Mouse (Mus musculus) R1 (cell line): ENCODE data around the gene Mog.
"Not testable (repeated sequence)": the region's sequence is repeated elsewhere in the genome, so short reads cannot be mapped to it uniquely, and the experiment has no call there.

Experiments
- DNase-seq: peaks from one replicate; pipeline ENCODE4 v3.0.0-alpha.2; 2018; ENCODE audit warnings: low read depth, low spot score

The Mog gene

DNA sequence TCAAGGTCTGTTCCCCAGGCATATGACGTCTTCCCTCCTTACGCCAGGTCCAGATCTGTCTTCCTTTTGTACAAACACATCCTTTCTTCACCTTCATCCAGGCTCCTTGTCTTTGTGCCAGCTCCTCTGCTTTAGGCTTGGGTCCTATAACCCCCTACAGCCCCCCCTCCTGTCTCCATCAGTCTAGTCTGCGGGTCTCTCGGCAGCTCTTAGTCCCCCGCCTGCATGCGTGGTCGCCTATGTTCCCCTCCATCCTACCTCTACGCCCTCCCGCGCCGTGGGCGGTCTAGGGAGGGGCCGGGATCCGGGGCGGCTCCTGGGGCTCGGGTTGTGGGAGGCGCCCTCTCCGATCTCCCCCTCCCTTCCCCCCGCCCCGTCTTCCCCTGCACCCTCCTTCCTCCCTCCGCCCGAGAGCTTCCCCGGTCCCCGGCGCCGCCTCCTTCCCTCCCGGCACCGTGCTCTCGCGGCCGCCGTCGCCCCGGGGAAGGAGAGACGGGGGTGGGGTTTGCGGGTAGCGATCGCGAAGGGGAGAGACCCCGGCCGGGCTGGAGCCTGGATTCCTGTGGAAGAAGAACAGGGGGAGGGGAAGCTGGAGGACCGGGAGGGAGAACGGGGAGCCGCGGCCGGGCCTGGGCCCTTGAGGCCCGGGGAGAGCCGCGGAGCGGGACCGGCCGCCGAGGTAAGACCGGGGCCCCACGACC, 22.6 kb upstream of the Mog start, which contains the start of gene Gabbr1:
Gene Gabbr1 (plus strand): TSS at position 356 of the 701 bp plus-strand sequence.
- DNase-seq = peak; percentile 93

DNA sequence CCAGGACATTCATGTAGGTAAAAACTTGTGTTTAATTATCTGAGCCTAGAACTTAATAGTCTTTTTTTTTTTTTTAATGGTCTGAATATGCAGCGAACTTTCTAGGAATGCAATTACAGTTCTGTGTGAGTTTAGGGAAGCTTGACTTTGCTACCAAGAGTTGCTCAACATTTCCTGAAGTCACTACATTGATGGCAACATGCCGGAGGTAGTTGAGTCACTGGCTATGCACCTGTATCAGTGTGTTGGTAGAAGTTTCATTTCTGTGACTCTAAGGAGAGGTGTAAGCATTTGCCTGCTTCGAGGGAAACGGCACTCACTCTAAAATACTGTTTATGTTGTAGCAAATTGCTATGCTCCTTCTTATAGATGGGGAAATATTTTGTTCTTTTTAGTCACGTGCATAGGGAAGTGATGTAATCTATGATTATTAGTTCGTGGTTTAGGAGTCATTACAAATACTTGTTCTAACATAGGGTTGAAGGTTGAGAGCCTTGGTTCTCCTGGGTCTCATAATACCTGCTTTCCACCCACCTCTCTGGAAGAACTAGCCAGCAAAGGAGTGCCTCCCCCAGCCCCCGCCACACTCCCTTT, 21.6 kb upstream of the Mog start:
- no peak for DNase-seq

DNA sequence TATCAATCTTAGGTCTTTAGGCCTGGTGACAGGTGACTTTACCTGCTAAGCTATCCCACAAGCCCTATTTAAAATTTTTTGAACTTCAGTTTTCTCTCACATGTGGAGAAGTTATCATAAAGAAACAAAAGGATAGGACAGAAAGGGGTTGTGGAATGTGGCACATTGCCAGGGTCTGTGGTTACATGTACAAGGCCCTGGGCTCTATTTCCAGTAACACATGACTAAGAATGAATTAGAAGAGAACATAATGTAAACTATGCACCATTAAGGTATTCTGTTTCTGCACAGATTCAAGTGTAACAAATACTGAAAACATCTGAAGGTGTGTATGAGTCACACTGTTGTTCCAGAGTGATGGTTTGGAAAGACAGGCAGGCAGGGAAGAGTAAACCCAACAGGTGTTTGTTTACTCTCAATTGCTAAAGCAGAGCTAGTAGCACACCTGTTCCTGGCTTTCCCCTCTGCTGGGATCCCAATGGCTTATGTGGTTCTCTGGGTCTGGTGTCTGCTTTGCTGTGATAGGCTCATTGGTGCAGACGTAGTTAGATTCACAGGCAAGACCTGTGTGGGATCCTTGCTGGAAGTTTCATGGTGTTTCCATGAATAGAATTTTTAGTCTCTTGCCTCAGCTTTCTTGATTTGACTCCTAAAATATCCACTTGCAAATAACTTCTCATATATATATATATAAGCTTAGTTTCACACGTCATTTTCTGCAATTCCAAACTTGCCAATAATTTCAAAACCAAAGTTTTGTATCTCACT, 16.1 kb upstream of the Mog start:
- DNase-seq = no peak

DNA sequence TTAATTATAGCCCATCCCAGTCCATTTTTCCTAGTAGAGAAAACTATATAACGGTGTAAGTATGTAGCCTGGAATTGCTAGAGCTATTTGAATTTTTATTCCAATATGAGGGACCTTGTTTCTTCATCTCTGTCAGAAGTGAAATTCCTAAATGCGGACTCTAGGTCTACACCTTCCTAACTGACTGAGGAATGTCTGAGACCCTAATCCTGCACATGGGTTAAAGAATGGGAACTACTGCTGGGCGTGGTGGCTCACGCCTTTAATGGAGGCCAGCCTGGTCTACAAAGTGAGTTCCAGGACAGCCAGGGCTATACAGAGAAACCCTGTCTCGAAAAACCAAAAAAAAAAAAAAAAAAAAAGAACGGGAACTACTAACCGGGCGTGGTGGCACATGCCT, 6.0 kb upstream of the Mog start:
- peak; percentile 72 for DNase-seq

DNA sequence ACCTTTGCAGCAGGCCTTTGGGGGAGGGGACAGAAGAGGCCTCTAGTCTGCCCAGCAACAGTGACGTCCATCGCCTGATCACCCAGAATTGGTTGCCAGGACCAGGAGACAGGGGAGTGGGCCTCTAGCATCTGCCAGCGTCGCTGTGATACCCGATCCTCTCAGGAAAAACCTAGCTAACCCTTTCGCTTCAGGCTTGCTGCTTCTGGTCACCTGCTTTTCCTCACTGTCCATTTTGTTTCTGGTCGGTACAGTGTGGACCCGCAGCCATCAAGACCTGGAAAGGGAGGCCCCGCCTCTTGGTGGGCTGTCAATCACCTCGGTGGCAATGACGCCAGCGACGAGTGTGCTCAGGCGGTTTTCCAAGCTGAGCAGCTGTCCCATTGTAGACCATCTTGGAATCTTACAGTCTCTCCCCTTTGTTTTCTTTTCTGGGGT, 5.5 kb upstream of the Mog start:
- peak; percentile 100 for DNase-seq

DNA sequence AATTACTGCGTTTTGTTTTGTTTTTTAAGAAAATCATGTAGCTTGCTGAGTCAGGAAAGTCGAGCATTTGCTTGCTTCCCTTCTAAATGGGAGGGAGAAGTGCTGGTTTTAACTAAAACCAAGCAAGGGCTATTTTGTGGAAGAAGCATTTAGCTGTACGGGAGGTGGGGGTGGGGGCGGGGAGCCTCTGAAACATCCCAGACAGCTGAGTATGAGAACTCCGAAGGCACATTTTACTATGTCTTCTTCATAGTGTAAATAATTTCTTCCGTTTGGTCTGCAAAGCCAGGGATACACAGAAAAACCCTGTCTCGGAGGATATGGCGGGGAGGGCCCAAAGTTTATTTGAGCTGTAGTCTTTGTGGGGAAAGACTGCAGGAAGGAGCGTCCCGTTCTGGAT, 5.0 kb upstream of the Mog start:
- DNase-seq = peak; percentile 87

DNA sequence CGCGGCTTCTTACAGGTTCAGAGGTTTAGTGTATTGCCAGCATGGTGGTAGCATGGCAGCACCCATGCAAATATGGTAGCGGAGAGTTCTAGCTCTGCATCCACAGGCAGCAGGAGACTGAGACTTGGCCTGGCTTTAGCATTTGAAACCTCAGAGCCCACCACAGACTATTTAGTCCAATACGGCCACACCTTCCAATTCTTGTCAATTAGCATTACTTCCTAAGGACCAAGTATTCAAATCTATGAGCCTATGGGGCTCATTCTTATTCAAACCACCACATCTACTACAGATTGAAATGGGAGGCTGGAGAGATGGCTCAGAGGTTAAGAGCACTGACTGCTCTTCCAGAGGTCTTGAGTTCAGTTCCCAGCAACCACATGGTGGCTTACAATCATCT, 4.3 kb upstream of the Mog start:
- DNase-seq = peak; percentile 94

DNA sequence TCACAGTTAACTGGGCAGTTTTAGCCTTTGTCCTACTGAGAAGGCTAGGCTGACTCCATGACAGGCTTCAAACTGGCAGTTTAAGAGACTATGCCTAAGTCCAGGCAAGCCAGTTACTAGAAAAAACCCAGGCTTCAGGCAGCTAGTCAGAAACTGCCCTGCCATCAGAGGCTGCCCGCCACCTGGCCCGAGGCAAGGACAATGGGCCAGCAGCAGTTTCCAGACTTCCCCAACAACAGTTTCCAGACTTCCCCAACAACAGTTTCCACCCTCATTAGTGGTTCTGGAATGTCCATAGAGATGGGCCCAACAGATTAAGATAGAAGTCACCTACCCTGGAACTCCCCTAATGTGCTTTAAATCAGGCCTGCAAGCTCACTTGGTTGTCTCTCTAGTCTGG, 3.2 kb upstream of the Mog start:
- no peak for DNase-seq

DNA sequence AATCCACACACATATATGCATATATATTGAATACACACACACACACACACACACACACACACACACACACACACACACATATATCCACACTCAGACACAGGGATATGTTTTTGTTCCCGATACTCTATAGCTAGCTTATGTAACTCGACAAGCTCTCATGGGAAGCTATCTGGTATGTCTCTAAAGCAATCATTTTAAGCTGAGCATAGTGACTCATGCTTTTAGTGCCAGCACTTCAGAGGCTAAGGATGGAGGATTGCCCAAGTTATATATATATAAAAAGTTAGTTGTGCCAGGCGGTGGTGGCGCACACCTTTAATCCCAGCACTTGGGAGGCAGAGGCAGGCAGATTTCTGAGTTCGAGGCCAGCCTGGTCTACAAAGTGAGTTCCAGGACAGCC, 4.0 kb downstream of the Mog start:
- not testable (repeated sequence) for DNase-seq

DNA sequence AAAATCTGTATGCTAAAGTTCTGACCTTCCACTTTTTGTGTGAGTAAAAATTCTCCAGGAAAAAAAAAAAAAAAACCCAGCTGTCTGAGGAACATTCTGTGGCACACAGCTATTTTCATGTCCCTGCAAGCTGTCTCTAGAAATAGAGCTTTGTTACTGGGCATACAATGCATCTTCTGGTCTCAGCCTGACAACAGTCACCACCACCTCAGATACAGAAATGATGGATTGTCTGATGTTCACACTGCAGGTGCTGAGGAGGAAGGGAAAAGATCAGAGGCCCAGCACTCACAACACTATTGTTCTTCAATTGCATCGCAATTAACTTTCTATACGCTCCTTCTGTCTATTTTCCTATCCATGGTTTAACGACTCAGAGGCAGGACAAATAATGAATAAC, 4.9 kb downstream of the Mog start:
- DNase-seq = no peak

DNA sequence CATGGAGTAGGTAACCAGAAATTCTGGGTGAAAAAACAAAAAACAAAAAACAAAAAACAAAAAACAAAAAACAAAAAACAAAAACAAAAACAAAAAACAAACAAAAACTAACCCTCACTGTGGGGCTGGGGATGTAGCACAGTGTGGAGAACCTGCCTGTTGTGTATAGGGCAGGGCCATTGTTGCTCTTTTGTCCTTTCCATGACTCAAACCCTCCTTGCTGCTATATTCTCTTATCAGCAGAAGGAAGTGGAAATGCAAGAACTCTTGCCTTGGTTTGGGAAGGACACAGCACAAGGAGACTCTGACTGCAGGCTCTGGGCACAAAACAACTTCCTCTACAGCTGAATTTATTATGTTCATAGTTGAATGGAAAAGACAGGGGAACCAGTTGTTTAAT, 6.9 kb downstream of the Mog start:
- DNase-seq = no peak

DNA sequence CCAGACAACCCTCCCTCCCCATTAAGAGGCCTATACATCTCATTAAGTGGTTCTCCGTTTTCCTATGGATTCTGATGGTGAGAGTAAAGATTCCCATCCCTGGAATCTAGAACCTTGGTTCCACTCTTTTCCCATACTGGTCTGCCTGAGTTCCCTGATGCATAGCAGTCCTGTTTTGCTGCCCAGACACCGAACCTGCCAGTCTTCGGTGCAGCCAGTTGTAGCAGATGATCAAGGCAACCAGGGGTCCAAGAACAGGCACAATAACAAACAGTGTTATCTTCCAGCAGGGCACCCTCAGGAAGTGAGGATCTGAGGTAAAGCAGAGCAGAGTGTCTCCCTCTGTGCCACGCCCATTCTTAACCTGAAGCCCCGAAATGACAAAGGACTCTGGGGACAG, 11.1 kb downstream of the Mog start:
- peak; percentile 81 for DNase-seq

DNA sequence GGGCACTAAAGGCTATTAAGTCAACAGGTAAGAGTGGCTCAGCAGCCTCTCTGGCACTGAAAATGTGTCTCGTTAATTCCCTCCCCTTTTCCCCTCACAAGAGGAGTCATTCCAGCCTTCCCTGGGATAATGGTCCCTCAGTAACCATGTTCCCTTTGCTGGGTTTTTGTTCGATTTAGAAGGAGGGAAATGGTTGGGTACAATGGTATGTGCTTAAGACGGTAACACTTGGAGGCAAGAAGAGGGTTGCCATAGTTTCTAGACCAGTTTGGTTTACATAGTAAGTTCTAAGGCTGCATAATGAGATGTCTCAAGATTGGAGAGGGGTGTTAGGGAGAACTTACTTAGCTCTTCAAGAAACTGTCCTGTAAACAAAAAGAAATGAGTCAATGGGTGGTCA, 11.5 kb downstream of the Mog start:
- peak; percentile 89 for DNase-seq

DNA sequence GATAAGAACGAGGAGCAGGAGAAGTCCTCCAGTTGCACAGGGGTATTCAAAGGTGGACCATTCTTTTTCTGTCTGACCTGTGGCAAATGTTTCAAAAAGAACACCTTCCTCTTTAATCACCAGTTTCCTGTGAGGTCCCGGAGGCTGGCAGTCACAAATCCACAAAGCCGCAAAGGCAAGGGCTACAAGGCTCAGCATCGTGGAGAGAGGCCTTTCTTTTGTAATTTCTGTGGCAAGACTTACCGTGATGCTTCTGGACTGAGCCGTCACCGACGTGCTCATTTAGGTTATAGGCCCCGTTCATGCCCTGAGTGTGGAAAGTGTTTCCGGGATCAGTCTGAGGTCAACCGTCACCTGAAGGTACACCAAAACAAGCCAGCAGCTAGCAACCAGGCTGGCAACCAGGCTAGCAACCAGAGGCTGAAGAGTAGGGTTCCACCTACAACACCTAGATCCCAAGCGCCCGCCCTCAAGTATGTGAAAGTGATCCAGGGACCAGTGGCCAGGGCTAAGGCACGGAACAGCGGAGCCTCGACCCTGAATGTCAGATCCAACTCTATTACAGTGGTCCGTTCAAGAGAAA, 13.6 kb downstream of the Mog start:
- DNase-seq = peak; percentile 66

DNA sequence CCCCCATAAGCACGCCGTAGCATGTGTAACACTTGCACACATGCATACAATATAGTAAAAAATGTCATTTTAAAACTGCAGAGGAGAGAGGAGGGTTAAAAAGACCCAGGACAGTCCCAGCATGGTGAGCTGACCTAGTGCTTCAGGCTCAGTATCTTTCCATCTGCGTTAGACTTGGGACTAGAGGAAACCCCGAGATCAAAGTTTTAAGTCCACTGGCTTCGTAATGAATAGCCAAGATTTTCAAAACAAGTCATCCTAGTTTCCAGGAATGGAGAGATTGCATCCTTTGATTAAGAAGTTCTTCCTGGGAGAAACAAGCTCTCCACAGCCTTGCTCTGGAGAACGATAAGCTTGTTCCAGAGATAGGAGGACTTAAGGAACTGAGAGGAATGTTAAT, 15.0 kb downstream of the Mog start:
- DNase-seq = no peak

DNA sequence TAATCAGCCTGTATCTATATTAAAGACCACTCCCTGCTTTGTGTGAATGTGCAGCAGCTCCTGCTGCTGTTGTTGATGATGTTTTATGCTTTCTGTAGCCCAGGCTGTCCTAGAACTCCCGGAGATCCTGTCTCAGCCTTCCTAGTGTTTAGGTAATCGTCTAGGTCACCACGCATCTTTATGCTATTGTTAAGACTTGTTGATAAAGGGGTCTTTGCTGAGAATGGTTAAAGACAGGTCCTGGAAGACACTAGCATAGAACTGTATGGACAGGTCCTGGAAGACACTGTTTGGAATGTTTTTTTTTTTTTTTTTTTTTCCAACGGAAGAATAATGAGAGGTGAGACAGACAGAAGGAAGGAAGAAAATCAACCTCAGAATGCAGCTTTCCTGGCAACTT, 19.8 kb downstream of the Mog start:
- DNase-seq = peak; percentile 48

DNA sequence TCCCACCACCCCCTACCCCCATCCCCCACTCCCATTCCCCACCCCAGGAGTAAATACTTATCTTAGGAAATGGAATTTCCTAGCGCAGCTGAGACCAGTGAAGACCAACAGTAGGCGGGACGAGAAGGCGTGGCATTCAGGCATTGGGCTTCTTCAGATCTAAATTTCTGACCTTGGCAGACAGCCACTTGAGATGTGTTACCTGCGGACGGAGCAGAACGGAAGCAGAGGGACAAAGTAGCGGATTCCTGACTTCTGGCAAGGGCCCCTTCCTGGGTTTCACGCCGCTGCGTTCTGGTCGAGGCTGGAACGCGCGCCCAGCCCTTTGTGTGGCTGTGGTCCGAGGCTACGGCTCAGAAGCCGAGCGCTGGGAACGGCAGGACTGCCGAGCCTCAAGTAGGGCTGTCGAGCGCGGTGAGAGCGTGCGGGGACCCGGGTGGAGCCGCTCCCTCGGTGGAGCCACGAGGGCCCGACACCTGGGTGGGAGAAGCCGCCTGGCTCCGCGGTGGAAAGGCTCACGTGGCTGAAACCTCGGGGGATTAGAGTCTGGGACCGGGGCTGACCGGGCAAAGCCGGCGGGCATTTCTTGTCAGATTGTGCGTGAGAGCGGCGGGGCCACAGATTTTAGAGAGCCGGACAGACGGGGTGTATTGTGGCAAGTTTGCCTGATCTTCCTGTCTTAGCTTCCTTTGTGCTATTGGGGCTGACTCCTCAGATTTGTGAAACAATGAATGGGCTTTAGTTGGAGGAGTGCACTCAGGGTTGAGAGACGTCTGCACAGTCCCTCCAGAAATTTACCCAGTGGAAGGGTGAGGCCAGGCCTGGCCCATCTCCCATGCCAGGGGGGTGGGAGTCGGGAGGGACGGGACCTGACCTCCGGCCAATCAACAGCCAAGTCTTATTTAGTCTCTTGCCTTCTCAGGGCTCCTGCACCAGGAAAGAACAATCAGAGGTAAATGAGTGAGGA, 20.6 kb downstream of the Mog start:
- peak; percentile 100 for DNase-seq

DNA sequence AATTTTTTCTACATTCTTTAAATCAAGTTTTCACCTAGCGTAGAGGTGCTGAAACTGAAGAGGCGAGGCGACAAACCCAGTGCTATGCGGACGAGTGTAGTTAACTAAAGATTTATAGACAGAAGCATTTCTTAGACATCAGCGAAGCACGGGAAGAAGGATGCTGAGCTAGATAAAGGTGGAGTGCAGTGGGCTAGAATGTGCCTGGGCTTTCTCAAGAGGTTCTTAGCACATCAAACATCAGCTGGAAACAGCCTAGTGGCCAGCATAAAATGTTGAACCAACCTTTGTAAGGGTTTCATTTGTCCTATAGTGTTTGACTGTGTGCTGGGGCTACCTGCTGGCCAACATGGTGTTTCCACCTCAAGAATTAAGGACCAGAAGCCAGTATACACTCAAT, 22.3 kb downstream of the Mog start, which contains the start of gene Zfp57:
Gene Zfp57 (plus strand): TSS at position 301 of the 400 bp plus-strand sequence.
- no peak for DNase-seq

DNA sequence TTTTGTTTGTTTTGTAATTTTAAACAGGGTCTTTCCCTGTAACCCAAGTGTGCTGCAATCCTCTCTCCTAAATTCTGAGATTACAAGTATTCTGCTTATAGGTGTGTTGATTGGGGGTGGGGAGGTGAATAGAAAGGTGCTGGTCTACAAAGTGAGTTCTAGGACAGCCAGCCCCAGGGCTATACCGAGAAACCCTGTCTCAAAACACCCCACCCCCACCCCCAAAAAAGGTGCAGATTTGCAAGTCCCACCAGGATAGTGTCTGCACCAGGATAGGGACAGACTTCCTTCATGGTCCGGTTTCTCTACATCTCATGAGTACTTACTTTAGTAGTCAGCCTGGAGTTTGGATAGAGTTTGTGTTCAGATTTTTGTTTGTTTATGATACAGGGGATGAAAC, 24.7 kb downstream of the Mog start:
- DNase-seq = no peak

DNA sequence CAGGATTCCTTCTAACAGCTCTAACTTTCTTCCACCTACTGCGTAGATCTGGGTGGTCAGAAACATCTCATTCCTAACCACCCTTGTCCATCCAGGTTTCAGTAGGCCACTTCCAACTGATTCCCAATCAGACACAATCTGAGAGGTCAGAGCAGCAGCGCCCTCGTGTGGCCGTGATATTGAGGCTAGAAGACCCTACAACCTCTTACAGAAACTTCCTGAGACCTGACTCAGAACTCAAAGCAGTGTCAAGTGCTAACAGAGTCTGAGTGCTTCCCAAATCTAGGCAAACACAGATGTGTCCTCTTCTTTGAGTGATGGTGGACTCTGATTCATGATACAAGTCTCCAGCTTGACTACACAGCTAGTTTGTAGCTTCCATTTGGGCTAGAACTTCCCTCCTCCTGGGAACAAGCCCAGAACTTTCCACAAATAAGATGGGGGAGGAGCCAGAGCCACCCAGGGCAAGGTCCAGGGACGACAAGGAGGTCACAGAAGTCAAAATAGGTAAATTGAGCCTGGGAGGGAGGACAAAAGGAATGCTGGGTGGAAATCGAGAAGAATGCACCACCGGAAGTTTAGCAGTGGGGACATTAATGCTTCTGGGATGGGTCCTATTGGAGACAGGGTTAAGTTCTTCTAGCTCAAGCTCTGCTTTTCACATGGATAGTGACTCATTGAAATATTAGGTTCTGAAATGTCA, 26.0 kb downstream of the Mog start:
- DNase-seq = peak; percentile 99

DNA sequence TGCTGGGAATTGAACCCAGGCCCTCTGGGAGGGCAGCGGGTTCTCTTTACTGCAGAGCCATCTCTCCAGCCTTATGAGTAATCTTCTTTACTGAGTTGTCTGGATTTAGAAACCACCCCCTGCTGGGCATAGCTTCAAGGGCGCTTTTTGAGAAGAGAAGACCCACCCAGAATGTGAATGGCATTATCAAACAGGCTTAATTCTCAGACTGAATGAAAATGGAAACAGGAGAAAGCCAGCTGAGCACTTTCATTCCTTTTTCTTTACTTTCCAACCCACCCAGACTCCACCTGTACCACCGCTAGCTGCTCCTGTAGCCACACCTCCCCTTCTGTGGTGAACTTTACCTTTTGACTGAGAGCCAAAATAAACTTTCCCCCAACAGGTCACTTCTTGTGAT, 27.8 kb downstream of the Mog start:
- DNase-seq = peak; percentile 98
